Mouse (Mus musculus): ENCODE data around the gene G3bp2.

Gene G3bp2

DNA sequence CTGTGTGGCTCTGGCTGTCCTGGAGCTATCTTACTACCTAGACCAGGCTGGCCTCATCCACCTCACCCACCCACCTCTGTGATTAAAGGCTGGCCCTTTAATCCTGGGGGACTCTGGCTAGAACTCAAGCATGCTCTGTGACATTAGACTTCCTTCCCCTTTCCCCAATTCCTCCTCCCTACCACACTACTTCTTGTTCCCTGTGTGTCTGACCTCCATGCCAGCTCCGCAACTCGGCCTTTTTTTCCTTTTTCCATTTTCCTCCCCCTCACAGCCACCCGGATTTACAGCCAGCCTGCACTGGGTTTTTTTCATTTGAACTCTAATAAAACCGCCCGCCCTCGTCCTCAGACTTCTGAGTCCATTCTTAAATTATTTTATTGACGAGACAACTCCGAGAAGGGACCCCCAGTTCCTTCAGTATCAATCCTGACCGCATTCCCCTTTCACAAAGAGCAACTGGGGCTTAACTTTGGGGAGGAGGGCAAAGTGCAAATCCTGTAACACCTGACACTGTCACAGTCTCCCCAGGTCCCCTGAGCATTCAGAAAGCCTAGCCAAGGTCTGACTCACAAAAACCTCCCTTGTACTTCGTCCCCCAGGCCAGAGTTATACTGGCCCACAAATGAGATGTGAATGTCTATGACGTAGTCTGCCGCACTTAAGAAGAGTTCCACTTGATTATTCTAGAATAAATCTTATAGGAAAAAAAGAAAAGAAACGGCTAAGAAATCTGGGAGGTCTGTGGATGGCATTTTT lies 15.0 kb upstream of the G3bp2 start:
- no peak for DNase-seq

DNA sequence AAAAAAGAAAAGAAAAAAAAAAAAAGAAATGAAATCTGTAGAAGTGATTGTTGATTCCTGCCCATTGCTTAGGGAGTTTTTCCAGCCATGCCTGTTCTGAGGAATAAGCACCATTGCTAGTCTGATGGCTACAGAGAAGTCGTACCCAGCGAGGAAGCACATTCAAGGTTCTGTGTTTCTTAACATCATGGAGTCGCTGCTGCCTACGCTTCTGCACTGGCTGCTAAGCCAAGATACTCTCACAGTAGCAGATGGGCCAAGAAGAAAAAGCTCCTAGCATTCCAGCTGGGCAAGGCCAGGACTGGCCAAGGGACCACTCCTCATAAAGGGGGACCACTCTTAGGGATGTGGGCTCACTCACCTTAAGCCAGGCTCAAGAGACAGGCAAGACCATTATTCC lies 14.3 kb upstream of the G3bp2 start:
- no peak for DNase-seq

DNA sequence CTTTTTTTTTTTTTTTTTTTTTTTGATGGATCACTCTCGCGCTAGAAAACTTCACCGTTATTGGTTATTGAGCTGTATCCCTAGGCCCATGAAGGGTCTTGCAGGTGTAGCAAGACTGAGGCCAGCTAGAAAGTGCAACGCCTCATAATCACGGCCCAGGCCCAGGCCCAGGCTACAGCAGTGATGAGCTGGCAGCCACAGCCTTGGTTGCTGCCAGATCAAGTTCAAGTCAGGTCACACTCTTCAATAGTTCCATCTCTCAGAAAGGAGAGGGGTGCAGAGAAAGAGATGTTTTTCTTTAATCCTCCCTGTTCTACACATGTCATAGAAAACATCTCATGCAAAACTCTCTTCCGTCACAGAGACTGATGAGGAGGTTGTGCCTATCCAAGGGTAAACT lies 13.3 kb upstream of the G3bp2 start:
- DNase-seq = no peak

DNA sequence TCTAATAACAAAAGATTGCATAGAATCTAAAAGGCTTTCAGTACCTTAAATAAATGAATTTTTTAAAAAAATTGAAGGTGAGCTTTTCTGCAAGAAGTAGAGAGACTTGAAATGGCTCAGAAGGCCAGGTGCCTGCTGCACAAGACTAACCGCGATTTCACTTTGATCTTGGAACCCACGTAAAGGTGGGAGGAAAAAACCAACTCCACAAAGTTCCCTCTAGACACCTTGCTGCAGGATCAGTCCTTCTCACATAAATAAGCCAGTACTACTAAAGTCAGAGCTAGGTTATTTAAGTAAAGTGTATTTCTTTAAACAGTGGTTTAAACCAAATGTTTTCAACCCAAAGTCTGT lies 10.5 kb upstream of the G3bp2 start:
- no peak for DNase-seq

DNA sequence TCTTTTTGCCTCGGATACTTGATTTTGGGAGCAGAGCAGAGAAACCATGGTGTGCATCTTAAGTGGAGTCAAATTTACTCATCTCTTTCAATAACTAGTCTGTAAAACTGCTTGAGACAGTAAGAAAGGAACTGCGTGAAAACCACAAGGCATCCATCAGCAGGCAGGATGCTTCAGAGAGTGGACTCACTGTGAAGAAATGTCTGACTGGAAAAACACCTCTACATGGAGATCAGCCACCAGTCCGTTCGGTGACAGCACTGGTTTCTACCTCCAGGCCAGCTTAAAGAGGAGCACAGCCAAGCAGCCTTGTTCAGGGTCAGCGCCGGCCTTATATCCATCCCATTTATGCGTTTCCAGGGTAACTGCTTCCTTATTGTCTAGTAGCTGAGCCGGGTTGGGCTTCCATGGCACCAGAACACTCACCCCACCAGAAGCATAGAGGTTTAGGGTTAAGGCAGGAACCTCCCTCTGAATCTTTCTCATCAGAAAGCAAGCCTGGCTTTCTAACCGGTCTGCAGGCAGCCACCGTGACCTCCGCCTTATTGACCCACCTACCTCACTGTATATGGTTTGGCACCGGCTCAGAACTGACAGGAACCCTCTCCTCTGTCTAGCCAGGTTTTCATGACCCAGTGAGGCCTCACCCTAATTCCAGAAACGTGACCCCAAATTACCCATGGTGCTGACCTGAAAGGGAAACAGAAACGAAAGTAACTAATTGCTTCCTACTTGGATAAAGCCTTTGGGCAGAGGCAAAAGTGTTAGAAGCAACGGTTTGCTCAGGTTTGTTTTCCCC lies 9.9 kb upstream of the G3bp2 start:
- DNase-seq = no peak

DNA sequence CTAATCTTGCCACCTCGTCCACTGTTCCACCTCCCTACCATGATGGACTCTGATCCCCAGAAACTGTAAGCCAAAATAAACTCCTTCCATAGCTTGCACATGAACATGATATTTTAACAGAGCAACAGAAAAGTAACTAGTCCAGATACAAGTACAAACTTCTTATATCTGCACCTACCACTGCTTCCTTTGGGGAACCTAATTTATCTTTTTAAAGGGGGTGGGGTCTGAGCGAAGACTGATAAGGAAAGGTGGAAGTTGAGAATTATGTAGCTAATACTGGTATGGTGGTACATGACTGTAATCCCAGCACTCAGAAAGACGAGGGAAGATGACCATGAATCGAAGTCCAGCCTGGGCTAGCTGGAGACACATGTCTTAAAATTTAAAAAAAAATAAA lies 4.0 kb upstream of the G3bp2 start:
- no peak for DNase-seq

DNA sequence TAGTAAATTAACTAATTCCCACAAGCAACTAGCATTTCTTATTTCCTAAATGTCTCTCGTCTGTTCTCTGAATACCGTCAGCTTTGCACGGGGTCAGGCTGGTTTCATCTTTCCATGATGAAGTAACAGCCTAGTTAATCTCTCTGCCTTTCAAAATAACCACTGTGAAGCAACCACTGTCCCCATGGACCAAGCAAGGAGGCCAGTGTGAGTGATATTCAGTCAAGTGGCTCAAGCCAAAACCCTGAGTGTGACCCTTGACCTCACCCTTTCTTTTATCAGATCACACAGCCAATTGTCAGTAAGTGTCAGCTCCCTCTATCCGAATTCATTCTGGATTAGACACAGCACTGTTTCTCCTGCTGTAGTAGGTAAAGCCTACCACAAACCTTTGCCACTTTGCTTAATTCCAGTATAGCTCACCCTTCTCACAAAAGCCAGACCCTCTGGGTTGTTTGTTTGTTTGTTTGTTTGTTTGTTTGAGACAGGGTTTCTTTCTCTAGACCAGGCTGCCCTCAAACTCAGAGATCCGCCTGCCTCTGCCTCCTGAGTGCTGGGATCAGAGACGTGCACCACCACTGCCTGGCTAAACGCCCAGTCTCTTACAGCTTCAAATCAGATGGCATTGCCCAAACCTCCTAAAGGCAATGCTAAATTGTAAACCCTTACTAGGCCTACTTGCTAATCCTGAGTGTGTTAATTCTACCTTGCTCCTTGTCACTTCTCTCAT lies 2.5 kb upstream of the G3bp2 start:
- DNase-seq = no peak

DNA sequence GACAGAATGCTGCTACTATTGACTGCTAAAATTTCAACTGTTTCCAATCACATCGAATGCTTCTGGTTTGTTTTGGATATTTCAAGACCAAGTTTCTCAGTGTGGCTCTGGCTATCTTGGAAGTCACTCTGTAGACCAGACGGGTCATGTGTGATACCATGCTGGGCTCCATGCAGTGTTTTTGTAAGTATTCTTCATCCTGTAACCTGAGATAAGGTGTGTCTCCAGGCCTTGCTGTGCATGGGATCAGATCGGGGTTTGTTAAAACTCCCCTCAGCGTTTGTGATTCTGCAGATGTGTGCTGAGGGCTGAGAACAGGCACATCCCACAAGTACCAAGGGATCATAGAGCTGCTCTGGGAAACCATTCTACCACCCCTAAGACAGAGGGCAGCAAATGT lies 1.7 kb upstream of the G3bp2 start:
- DNase-seq = no peak

DNA sequence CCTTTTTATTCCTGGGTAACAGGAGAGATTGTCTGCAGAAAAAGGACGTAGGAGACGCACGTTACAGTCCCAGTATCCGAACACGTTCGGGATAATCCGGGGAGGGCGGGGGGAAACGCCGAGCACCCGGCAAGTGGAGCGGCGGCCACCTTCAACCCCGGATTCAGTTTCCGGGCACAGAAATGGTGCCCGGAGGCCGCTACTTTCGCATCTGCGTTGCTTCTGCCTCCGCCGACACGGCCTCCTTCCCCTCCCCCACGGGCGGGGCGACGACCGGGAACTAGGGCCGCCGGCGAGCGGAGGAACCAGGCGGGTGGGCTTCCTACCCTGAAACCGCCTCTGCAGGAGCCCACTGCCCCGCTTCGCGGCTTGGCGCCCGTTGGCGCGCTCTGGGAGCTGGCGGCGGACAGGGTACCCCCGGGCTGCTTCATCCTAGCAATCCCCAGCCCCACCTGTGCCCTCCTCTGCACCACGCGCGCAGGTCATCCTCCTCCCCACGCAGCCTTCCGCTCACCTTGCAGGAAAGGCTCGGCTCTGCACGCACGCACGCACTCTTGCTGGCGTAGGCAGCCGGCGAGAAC lies 608 bp downstream of the G3bp2 start:
- peak; percentile 79 for DNase-seq

DNA sequence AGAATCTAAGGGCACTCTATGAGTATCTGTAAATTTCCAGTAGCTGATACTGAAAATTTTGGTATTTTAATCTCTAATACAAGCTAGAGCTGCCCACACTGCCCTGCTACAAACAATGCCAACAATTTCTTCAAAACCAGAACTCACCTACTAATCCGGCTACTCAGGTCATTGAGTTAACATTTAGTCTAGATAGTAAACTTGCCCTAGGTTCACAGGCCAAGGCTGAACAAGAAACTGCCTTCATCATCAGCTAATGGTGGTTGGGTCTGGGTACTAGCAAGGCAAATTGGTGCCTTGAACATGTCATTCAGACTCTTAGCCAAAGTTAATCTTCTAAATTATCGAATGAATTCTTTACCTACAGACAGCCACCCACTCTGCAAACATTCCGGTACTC lies 2.2 kb downstream of the G3bp2 start:
- DNase-seq = no peak

DNA sequence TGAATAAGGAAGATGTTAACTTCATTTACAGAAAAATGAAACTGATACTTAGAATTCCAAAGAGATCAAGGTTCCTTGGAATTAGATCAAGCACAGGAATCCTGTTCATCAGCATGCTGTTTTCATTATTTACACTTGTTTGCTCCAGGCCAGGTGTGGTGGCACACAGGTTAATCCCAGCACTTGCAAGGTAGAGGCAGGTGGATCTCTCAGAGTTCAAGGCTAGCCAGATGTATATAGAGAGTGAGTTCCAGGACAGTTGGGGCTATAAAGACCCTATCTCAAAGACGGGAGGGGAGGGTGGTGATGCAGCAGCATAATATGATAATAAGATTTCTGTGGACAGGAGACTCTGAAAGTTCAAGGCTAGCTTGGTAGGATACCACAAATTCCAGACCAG lies 3.1 kb downstream of the G3bp2 start:
- DNase-seq = no peak

DNA sequence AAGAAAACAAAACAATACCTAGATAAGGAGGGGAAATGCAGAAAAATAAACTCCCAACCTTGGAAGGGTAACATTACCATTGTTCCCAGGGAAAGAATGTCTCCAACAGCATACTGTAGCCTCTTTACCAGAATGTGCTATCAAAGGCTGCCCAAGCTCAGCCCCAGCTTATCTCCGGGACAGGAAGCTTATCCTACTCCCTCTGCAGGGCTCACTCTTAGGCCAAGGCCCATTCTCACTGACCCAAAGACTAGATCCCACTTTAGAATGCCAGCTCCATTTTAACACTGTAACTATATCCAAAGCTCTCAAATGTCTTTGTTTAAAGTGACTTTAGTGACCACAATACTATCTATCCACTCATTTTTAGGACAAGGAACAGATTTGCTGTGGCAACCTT lies 4.2 kb downstream of the G3bp2 start:
- DNase-seq = no peak

DNA sequence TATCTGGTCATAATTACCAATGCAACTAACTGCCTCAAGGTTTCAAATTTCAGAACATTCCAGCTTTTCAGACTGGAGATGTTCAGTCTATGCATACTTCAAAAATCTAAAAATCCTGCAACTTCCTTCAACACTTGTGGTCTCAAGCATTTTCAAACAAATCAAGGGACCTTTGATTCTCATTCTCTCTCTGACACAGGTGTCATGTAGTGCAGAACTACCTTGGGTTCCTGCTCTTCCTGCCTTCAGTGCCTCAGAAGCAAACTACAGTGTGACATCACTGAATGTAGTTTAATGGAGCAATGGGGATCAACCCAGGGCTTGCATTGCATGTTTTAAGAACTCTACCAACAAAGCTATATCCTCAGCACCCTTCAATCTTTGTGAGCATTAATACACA lies 4.8 kb downstream of the G3bp2 start:
- DNase-seq = no peak

DNA sequence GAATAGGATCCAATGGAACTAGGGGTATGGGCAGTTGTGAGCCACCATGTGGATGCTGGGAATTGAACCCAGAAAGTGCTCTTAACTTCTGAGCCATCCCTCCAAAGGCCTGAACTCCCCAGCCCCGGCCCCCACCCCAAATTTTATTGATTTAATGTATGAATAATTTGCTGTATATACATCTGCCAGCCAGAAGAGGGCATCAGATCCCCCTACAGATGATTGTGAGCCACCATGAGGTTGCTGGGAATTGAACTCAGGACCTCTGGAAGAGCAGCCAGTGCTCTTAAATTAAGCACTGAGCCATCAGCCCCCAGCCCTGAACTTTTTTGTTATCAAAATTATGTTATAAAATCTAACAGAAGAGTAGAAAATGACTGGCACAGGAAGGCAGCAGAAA lies 7.2 kb downstream of the G3bp2 start:
- DNase-seq = no peak

DNA sequence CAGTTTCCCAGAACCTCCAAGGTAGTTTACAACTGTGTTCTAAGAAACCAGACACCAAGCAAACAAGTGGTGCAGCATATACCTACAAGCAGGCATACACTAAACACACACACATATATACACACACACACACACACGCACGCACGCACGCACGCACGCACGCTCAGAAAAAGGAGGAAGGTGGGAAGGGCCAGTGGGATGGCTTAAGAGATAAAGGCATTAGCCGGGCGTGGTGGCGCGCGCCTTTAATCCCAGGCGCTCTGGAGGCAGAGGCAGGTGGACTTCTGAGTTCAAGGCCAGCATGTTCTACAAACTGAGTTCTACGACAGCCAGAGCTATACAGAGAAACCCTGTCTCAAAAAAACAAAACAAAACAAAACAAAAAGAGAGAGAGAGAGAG lies 9.5 kb downstream of the G3bp2 start:
- DNase-seq = no peak

DNA sequence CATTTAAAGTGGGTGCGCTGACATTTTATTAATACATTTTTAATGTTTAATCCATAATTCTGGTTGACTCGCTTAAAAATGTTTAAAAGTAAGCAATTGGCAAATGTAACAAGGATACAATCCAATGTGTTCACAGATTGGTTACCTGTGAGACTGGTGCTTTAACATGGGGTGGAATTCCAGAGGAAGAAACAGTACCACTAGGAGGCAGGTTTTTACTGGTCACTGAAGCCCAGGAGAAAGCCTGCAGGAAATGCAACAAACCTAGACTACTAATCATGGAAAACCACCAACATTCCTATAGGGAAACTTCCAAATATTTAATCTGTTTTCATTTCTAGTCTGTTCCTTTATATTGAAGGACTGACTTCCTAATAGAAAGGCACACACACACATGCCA lies 20.3 kb downstream of the G3bp2 start:
- DNase-seq = no peak

DNA sequence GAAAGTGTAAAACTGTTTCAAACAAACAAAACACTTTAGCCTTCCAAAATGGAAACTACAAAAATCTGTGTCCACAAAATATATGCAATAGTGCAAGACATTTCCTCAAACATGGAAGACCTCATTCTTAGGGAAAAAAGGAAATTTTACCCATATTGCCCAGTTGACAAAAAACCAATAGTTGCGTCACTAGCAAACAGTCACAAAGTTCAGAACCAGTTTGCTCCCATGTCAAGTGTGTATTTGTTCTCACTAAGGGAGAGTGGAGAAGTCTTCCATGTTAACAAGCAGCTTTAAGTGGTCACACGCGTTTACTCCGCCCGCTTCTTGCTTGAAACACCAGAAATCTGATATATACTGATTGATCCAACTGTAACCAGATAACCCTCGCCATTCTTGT lies 30.7 kb downstream of the G3bp2 start:
- DNase-seq = no peak

DNA sequence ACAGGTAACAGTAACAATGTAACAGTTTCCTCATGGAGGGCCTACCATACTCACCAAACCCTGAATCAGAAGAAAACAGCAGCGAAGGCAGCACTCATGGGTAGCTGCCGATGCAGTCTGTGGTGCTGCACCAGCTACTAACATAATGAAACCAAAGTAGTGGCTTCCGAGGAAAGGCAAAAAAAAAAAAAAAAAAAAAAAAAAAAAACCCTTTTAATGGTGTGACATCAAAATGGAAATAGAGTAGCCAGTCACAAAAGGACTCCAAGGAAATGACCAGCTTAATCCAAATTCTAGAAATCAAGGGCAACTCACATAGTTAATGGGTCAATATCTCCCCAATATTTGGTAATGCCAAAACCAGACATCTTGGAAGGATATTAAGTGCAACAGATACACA lies 33.1 kb downstream of the G3bp2 start:
- no peak for DNase-seq

DNA sequence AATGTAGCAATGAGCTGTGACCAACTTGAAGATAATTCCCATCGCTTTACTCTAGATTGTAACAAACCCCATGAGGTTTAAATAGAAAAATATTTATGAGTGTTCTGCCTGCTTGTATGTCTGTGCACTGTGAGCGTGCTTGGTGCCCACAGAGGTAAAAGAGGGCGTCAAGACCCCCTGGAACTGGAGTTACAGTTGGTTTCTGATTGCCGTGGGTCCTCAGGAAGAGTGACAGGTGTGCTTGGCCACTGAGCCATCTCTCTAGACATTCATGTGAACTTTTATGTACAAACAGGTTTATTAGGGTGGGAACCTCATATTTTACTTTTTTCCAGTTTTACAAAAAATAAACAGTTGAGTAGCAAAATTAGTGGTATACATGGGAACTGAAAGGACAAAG lies 39.7 kb downstream of the G3bp2 start, which contains the start of gene Cdkl2:
Gene Cdkl2, minus strand, starts transcription at position 101 of the 400 bp plus-strand sequence.
- no peak for DNase-seq

DNA sequence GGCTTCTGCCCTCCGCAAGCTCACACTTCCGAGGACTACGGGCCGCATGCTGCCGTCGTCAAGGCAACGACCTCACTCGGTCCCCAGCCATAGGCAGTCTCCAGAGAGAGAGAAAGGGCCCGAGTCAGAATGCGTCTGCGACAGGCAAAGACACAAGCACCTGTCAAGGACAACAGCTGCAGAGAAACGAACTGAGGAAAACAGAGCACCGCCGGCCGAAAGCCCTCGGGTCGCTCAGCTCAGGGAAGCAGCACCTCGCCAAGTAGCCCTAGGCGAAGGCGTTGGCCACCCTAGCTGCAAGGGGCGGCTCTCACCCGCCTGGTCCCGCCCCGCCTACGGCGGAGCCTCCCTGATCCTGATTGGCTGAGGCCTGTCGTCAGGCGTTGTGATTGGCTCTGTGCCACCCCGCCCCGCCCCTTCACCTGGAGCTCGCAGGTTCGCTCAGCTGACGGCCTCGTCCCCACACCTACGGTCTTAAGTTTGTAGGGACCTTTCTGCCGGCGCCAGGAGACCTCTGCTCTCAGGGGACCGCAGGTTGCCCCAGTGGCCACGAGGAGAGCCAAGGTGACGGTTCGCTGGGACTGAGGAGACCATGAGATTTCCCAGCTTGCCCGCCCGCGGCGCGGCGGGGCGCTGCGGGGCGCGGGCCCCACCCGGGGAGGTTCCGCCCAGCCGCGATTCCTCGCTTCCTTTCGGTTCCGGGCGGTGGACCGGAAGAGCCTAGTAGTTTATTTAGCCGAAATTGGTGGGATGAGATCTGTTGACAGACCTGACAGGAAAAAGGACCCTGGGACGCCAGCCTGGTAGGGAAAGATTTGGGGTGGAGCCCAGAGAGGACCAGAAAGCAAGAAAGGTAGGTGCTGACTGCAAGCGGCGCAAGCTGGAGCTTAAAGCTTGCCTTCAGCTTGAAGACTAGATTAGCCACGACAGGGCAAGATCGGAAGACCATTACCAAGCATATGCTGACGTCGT lies 40.9 kb downstream of the G3bp2 start:
- peak; percentile 98 for DNase-seq

DNA sequence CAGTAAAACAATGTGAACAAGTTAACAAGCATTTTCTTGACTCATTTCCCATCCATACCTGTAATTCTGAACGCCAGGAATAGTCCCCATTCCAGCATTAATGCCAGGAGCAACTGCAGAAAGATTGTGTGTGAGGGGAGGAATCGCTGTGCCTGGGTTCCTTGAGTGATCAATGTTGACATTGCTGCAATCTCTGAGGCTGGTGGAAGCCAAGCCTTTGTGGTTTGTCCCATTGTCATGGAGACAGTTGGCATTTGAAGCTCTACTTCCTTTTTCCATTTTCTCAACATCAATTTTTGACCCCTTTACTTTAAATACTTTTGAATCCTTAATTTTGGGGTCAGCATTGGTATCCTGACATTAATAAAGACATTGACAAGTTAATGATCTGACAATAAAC lies 63.6 kb downstream of the G3bp2 start:
- DNase-seq = no peak

DNA sequence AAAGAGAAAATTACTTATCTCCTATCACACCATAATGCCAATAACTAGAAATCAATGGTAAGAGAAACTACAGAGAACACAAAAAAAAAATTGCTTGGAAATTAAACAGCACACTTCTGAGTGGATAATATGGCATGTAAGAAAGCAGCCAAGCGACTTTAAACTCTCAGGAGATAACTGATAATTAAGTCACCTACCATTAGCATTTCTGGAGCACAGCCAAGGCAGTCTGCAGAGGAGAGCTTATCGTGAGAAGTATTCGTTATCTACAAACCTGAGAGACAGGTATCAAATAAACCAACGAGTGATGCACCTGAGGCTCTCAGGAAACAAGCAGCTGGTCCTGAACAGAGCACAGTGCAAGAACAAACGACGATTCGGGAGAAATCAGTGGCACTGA lies 71.8 kb downstream of the G3bp2 start:
- DNase-seq = no peak
